Mouse (Mus musculus) v-Abl transformed pro-B cells (cell line): ENCODE results near the gene Bptf.
"Not testable (repeated sequence)": the region's sequence is repeated elsewhere in the genome, so short reads cannot be mapped to it uniquely, and the experiment has no call there.

Source experiments
- in situ Hi-C, 2 experiments: fragments of 400-800 bp; cut with MboI; formaldehyde crosslinking; loops; one replicate each; pipeline ENCODE4 v1.15.1; 2025; ENCODE audit not compliant: unreplicated experiment in 2 of 2

The Bptf gene

DNA sequence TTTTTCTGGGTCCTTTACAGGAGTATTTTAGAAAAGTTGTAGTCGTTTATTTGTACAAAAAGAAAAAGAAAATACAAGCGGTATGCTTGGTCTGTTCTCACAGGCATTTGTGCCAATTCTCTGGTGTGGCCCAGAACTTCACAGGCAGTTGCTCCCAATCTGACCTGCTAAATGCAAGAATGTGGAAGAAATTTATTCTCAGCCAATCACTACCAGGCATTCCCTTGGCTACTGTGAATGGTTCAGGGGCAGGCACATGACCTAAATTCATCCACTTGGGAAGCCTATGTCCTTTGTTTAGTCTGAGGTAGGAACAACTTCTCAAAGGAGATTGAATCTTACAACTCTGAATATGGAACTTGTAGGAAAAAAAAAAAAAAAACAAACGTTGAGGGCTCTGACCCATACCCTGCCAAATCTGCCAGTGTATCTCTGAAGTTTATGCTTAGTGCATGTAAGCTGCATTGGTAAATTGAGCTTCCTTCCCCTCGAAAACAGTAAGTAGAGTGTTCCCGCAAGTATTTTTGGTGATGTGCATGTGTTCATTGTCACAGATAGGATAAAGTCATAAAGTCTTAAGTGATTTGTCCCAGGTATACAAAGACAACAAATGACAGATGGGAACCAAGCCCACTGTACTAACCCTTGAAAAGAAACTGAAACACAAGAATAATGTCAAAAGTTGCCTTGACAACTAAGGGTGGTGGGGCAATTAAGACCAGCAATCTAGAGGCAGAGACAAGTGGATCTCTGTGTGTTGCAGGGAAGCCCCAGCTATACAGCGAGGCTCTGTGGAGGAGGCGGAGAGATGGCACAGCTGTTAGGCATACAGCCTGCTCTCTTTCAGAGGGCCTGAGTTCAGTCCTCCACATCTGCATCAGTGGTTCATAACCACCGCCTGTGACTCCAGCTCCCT is 129.9 kb downstream of the Bptf start:
- in situ Hi-C loops: no loop called here

DNA sequence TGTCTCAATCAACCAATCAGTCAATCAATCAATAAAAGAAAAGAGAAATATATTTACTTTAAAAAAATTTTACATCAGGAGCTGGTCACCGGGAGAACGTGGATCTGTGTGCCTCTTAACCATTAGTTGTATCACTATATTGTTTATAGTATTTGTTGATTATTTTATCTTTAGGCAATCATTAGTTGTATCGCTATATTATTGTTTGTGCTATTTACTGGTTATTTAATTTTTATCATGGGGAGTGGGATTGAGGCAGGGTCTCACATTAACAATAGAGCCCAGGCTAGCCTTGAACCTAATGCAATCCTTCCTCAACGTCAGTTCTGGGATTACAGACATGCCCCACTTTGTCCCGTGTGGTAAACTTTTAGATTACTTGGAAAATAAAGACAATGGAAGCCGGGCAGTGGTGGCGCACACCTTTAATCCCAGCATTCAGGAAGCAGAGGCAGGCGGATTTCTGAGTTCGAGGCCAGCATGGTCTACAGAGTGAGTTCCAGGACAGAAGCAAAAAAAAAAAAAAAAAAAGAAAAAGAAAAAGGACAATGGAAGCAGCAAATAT is 131.9 kb downstream of the Bptf start:
- in situ Hi-C loops: no loop called here

DNA sequence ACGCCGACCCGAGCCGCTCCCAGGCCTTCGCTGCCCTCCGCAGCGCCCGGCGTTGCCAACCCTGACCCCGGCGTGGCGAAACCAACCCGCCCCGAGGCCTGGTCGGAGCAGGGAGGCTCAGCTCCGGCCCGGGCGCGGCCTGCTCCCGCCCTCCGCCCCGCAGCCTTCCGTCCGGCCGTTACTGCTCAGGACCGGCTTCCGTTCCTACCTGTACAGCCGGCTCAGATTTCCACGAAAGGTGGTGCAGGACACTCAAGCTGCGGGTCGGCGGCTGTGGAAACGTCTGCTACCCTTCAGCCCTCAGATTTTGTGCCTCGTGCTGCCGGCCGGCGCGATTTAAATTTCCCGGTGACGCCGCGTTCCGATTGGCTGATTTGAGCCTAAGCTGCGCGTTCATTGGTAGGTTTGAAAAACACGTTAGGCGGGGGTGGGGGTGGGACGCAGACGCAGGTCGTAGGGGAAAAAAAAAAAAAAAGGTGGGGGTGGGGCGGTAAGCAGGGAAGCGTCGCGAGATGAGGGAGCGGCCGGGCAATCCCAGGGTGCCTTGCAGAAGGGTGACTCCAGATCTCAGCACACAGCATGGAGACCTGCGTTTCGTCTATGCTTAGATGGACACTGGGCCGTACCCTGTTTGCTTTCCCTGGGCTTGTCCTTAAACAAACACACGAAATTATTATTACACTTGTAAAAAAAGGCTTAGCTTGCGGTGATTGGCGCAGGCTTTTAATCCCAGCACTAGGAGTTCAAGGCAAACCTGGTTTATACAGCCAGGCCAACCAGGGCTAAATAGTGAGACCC is 132.6 kb downstream of the Bptf start, which contains the start of gene Kpna2:
Kpna2 (minus strand) TSS at position 391 of the 798 bp plus-strand sequence.
- in situ Hi-C loops: no loop called here

DNA sequence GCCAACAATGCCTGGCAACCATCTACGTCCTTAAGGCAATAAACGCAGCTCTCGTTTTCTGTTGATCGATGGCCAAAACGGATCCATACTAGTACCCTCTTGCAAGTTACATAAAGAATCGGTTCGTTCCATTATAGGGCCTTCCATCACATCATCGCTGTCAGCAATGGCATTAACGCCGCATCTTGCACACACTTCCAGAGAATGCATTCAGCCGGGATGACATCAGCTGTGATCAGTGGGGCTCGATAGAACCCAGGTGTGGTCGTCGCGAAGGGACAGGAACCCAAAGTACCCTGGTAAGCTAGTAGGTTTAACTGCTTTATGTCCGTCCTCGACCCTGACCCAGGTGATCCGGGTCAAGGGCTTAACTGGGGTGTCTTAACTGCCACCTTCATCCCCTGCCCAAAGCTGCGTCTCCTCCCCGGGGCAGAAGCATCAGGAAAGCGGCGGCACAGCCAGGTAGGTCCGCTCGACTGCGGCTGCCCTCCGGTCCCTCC is 133.2 kb downstream of the Bptf start:
- in situ Hi-C loops: no loop called here

DNA sequence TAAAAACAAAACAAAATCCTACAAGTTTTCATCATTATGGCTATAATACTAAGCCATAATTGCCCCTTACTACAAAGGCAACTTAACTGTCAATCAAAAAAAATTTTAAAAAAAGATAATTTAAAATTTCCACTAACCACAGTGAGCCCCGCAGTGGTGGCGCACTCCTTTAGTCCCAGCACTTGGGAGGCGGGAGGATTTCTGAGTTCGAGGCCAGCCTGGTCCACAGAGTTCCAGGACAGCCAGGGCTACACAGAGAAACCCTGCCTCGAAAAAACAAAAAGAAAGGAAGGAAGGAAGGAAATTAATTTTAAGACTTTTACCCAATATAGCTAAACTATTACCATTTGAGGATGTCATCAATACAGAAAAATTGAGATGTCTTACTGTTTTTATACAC is 134.0 kb downstream of the Bptf start:
- in situ Hi-C loops: no loop called here

DNA sequence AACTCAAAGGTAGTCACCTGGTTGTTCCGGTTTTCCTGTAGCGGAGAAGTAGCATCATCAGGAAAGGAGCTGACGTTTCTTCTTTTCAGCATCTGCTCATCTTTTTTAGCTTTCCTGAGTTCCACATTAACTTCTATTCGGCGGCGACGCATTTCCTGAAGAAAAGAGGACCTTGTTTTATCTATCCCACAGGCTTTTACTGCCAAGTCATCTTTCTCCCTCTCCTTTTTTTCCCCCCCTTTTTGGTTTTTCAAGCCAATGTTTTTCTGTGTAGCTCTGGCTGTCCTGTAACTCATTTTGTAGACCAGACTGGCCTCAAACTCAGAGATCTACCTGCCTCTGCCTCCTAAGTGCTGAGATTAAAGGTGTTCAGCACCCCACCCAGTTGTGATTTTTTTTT is 135.4 kb downstream of the Bptf start:
- in situ Hi-C loops: not testable (repeated sequence)

DNA sequence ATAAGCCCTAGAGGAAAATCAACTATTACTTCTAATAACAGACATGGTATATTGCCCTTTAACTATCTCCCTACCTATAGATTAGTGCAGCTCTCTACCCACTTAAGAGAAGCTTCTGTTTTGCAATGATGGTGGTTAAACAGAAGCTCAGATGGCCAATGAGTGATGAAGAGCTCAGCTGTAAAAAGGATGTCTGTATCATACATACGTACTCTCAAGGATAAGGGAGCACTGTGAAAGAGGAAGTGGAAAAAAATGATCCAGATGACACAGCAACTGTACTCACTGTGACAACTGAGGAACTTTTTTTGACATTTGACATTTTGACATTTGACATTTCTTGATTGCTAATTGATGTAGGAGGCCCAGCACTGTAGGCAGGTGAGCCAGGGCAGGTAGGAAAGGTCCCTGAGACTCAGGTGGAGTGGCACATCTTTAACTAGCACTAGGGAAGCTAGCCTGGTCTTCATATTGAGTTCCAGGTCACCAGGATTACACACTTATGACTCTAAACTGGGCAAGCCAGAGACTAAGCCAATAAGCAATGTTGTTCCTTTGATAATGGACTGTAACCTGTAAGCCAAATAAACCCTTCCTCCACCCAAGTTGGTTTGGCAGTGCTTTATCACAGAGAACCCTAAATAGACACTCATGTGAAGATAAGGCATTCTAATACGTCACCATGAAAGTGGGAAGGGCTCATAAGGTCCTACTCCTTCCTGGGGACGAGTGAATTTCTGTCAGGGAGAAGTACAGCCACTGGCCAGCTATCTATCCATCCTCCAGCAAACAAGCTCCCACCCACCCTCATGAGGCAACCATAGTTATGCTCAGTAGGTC is 137.5 kb downstream of the Bptf start:
- in situ Hi-C loops: no loop called here

DNA sequence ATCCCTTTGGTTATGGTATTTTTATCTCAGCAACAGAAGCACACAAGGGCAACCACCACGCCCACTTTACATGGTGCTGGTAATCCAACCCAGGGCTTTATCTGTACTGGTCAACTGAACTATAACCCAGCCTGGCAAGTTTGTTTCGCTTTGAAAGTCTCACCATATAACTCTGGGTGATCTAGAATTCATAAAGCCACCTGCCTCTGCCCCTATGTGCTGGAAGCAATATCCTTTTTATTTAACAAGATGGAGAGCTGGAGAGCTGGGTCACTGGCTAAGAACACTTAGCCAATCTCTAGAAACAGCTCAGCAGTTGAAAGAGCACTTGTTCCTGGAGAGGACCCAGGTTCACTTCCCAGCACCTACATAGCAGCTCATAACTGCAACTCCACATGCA is 144.5 kb downstream of the Bptf start:
- in situ Hi-C loops: no loop called here

DNA sequence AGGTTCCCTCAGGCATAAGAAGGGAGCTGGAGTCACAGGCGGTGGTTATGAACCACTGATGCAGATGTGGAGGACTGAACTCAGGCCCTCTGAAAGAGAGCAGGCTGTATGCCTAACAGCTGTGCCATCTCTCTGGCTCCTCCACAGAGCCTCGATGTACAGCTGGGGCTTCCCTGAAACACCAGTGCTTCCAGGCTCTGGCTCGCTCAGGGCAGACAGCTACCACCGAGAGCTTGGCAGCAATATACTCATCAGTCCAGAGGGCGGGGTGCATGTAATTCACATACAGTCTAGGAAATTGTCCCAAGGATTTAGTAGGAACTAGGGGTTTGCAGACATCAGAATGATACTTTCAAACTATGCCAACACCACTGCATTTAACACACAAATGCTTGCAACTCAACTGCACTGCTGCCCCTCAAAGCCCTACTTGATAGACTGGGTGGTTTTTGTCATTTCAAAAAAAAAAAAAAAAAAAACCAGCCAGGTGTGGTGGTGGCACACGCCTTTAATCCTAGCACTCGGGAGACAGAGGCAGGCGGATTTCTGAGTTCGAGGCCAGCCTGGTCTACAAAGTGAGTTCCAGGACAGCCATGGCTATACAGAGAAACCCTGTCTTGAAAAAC is 145.8 kb downstream of the Bptf start:
- in situ Hi-C loops: not testable (repeated sequence)
